Mouse (Mus musculus) cerebellum, adult 2 months (tissue): Measurements from ENCODE around the gene Iars2.

ENCODE experiments used
- CTCF ChIP-seq: fragments of 200-500 bp; IDR thresholded peaks from 2 replicates; pipeline ENCODE4 v1.5.1; 2011; ENCODE audit warnings: low read depth, mild to moderate bottlenecking, control low read depth, low read length, moderate library complexity, borderline replicate concordance; ENCODE audit not compliant: insufficient read depth
- POLR2A ChIP-seq: fragments of 200-500 bp; IDR thresholded peaks from 2 replicates; pipeline ENCODE4 v1.6.1; 2011; ENCODE audit warnings: low read length, control low read depth, borderline replicate concordance; ENCODE audit not compliant: insufficient read depth

DNA sequence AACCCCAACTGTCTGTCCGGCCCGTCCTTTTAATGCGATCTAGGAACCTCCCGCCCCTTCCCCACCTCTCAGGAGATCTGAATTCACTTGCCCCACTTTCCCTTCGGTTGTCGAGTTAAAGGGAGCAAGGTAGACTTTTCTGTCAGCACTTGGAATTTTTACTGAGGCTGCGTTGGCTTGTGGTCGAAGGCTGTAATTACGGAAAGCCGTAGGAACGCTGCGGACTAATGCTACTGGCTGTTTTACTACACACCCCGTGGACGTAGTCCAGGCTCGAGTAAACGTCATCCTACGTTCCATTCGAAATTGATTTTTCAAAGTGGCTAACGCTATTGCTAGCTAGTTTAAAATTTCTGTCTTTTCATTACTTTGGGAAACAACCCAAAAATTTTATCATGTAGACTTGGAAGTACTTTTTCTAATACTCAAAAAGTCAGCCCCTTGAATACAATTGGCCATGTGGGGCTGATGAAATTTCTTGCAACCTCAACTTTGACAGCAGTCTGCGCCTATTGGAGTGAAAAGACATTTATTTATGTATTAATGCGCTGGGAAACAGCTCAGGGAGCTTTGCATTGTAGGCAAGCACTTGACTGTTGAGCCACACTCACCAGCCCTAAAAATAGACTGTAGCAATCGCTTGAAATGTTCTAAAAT, 34.5 kb upstream of the Iars2 start:
- TF ChIP-seq CTCF (no peak), POLR2A (no peak)
